Mouse (Mus musculus) liver (tissue): ENCODE data around the gene D3Ertd751e.
A peak's percentile ranks its signal among the peaks of the same experiment; 100 is the strongest.

ENCODE experiments used
- DNase-seq: peaks from one replicate; pipeline ENCODE4 v3.0.0-alpha.2; 2020; ENCODE audit warnings: mixed read lengths

The D3Ertd751e gene

GRCm38 (mm10) chr3:41742278-41742934 is at the start of gene D3Ertd751e, which contains the start of gene Sclt1:
TSS of gene D3Ertd751e (plus strand) at chr3:41742611.
TSS of gene Sclt1 (minus strand) at chr3:41742514.
- DNase-seq: peak; percentile 96

- no peak for DNase-seq
Observed at GRCm38 (mm10) chr3:41695681-41696080, 46.7 kb upstream of the D3Ertd751e start.

GRCm38 (mm10) chr3:41741601-41742277 is 672 bp upstream of the D3Ertd751e start:
- peak; percentile 16 for DNase-seq

- peak; percentile 3 for DNase-seq
Observed at GRCm38 (mm10) chr3:41743436-41743835, 1.0 kb downstream of the D3Ertd751e start.

- no peak for DNase-seq
Observed at GRCm38 (mm10) chr3:41754556-41754955, 12.1 kb downstream of the D3Ertd751e start.

GRCm38 (mm10) chr3:41762091-41762490 is 19.7 kb downstream of the D3Ertd751e start:
- no peak for DNase-seq

- no peak for DNase-seq
Observed at GRCm38 (mm10) chr3:41812447-41812846, 70.0 kb downstream of the D3Ertd751e start.
